9 mouse cellular contexts compared by ENCODE assay signal in the genomic region with DNA sequence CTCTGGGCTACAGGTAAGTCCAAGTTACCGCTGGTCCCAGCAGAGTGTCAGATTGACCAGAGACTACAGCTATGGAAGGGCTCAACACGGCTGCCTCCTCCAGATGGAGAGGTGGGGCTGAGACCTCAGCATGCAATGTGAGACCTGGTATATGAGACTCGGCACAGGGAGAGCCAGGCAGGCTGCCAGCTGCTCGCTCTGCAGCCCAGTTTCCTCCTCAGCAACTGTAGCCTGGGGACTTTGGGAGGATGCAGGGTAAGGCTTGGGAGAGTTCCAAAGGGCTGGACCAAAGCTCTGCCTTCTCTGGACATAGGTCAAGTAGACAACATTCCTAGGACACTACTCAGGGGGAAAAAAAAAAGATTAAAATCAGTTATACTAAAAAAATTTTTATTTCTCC. TPM values are rescaled to one million over a fixed set of nuclear protein-coding genes. Genes with fewer than 3 reads are reported as not detected.
A peak's percentile ranks its signal among the peaks of the same experiment; 100 is the strongest.
DNase-seq lines count a peak whose midpoint lies in the region; ATAC-seq and TF ChIP-seq lines count a peak whose summit lies in the region.
"Had no signal": no experiment of that assay in that cellular context is flagged by ENCODE, and none has a peak within 500 bp of the region (broad histone marks: within the 10 kb centered on the region; RNA-seq: fewer than 3 reads in every experiment).

No protein-coding gene starts in this region.

- H3K4me2 ChIP-seq in midbrain, embryonic 14.5 days (ENCODE audit: low read length), result no peak overlapping the region
- H3K4me2 ChIP-seq in kidney, postnatal 0 days (ENCODE audit: low read length), result no peak overlapping the region
- H3K4me2 ChIP-seq in stomach, embryonic 15.5 days, result no peak overlapping the region
- H3K4me2 ChIP-seq in liver, embryonic 11.5 days, result no peak overlapping the region
- H3K4me2 ChIP-seq in liver, postnatal 0 days (ENCODE audit: low read depth, low read length), result no peak overlapping the region

- H3K9me3 ChIP-seq in midbrain, embryonic 14.5 days (ENCODE audit: control insufficient read depth, low read length), result no peaks in the 10 kb centered on the region
- no peaks in the 10 kb centered on the region for H3K9me3 ChIP-seq in midbrain, embryonic 10.5 days (replicated peaks)
- no peaks in the 10 kb centered on the region for H3K9me3 ChIP-seq in kidney, postnatal 0 days (replicated peaks; ENCODE audit: low read length)
- H3K9me3 ChIP-seq in stomach, embryonic 15.5 days, result no peaks in the 10 kb centered on the region
- no peaks in the 10 kb centered on the region for H3K9me3 ChIP-seq in liver, embryonic 11.5 days (ENCODE audit: control insufficient read depth, low read length)
- no peaks in the 10 kb centered on the region for H3K9me3 ChIP-seq in liver, postnatal 0 days (ENCODE audit: low read length)

- peaks cover 10% of the 10 kb centered on the region for H3K36me3 ChIP-seq in midbrain, embryonic 14.5 days (ENCODE audit: control insufficient read depth, insufficient read depth, low read length)
- peaks cover 64% of the 10 kb centered on the region for H3K36me3 ChIP-seq in midbrain, embryonic 10.5 days
- H3K36me3 ChIP-seq in kidney, postnatal 0 days (ENCODE audit: insufficient read depth, low read length), result 0 out of 2 replicates have a peak, but pooled peaks cover 3% of the 10 kb centered on the region
- H3K36me3 ChIP-seq in stomach, embryonic 15.5 days, result 0 out of 2 replicates have a peak, but pooled peaks cover 11% of the 10 kb centered on the region
- H3K36me3 ChIP-seq in liver, embryonic 11.5 days (ENCODE audit: control insufficient read depth, insufficient read depth, low read length), result peaks cover 28% of the 10 kb centered on the region
- peaks cover 33% of the 10 kb centered on the region for H3K36me3 ChIP-seq in liver, postnatal 0 days (replicated peaks; ENCODE audit: insufficient read depth, low read length)

- no peaks in the 10 kb centered on the region for H3K27me3 ChIP-seq in midbrain, embryonic 14.5 days (ENCODE audit: control insufficient read depth, insufficient read depth, low read length)
- no peaks in the 10 kb centered on the region for H3K27me3 ChIP-seq in midbrain, embryonic 10.5 days (ENCODE audit: low read depth, poor library complexity, severe bottlenecking)
- no peaks in the 10 kb centered on the region for H3K27me3 ChIP-seq in kidney, postnatal 0 days (ENCODE audit: insufficient read depth, low read length)
- H3K27me3 ChIP-seq in stomach, embryonic 15.5 days (replicated peaks), result no peaks in the 10 kb centered on the region
- no peaks in the 10 kb centered on the region for H3K27me3 ChIP-seq in liver, embryonic 11.5 days (replicated peaks; ENCODE audit: control insufficient read depth, insufficient read depth, low read length)
- no peaks in the 10 kb centered on the region for H3K27me3 ChIP-seq in liver, postnatal 0 days (ENCODE audit: insufficient read depth, low read length)

- ATAC-seq in midbrain, embryonic 14.5 days (ENCODE audit: low FRiP score, low TSS enrichment), result no peak
- ATAC-seq in cerebellum, adult (ENCODE audit: insufficient number of reproducible peaks, low FRiP score, low TSS enrichment), result peak; percentile 92; the same call in 1 of the 2 replicates
- 0 out of 2 replicates have a peak, but pooled peaks have one; percentile 22 for ATAC-seq in kidney, postnatal 0 days (replicated peaks; ENCODE audit: low FRiP score, low read depth)
- ATAC-seq in stomach, embryonic 15.5 days (ENCODE audit: insufficient read depth, low FRiP score, low read depth), result peak; percentile 38; the same call in 1 of the 2 replicates
- no peak for ATAC-seq in liver, embryonic 11.5 days (replicated peaks; ENCODE audit: low FRiP score)
- no peak for ATAC-seq in liver, postnatal 0 days

- peaks cover 7% of the 10 kb centered on the region for H3K4me1 ChIP-seq in midbrain, embryonic 14.5 days (ENCODE audit: control insufficient read depth, insufficient read depth, low read length)
- H3K4me1 ChIP-seq in midbrain, embryonic 10.5 days, result peaks cover 27% of the 10 kb centered on the region
- H3K4me1 ChIP-seq in kidney, postnatal 0 days (replicated peaks; ENCODE audit: insufficient read depth, low read length), result peaks cover 40% of the 10 kb centered on the region
- peaks cover 45% of the 10 kb centered on the region for H3K4me1 ChIP-seq in stomach, embryonic 15.5 days
- H3K4me1 ChIP-seq in liver, embryonic 11.5 days (replicated peaks; ENCODE audit: control insufficient read depth, insufficient read depth, low read length), result peaks cover 23% of the 10 kb centered on the region
- H3K4me1 ChIP-seq in liver, postnatal 0 days (ENCODE audit: insufficient read depth), result peaks cover 27% of the 10 kb centered on the region

- intact Hi-C loops in gastrocnemius, postnatal 36 days (cut with DNase I), result no loop called here

- H3K27ac ChIP-seq in midbrain, embryonic 14.5 days (replicated peaks; ENCODE audit: low read depth, low read length), result no peak overlapping the region
- no peak overlapping the region for H3K27ac ChIP-seq in midbrain, embryonic 10.5 days (replicated peaks)
- peak overlapping the region; percentile 71; the same call in 1 of the 2 replicates for H3K27ac ChIP-seq in kidney, postnatal 0 days
- H3K27ac ChIP-seq in stomach, embryonic 15.5 days, result peak overlapping the region; percentile 75
- no peak overlapping the region for H3K27ac ChIP-seq in liver, embryonic 11.5 days (ENCODE audit: low read depth, low read length)
- no peak overlapping the region for H3K27ac ChIP-seq in liver, postnatal 0 days (ENCODE audit: low read depth)

- no peak for TF ChIP-seq EP300 in liver, postnatal 0 days (IDR thresholded peaks at IDR 0.05; ENCODE audit: low read depth)

- TF ChIP-seq CTCF in kidney, postnatal 0 days (IDR thresholded peaks at IDR 0.05; ENCODE audit: low read depth), result no peak
- TF ChIP-seq CTCF in liver, postnatal 0 days (IDR thresholded peaks at IDR 0.05; ENCODE audit: low read depth), result no peak

- H3K4me3 ChIP-seq in midbrain, embryonic 14.5 days (replicated peaks; ENCODE audit: low read depth, low read length), result no peak overlapping the region
- H3K4me3 ChIP-seq in midbrain, embryonic 10.5 days, result no peak overlapping the region
- H3K4me3 ChIP-seq in kidney, postnatal 0 days (replicated peaks; ENCODE audit: low read depth, low read length), result no peak overlapping the region
- H3K4me3 ChIP-seq in stomach, embryonic 15.5 days (replicated peaks), result no peak overlapping the region
- no peak overlapping the region for H3K4me3 ChIP-seq in liver, embryonic 11.5 days (ENCODE audit: low read depth, low read length)
- no peak overlapping the region for H3K4me3 ChIP-seq in liver, postnatal 0 days (ENCODE audit: low read depth, low read length)

- no peak overlapping the region for H3K9ac ChIP-seq in midbrain, embryonic 14.5 days (replicated peaks; ENCODE audit: low read length)
- H3K9ac ChIP-seq in kidney, postnatal 0 days (ENCODE audit: low read depth, low read length), result no peak overlapping the region
- H3K9ac ChIP-seq in stomach, embryonic 15.5 days, result no peak overlapping the region
- H3K9ac ChIP-seq in liver, embryonic 11.5 days (ENCODE audit: low read depth, low read length), result no peak overlapping the region
- no peak overlapping the region for H3K9ac ChIP-seq in liver, postnatal 0 days (replicated peaks)

- DNase-seq in midbrain, embryonic 14.5 days, result peak; percentile 38
- no peak for DNase-seq in midbrain, embryonic 10.5 days (ENCODE audit: low spot score)
- peak; percentile 86 to 88 for DNase-seq in gastrocnemius, postnatal 36 days
- DNase-seq in kidney, postnatal 0 days (ENCODE audit: low spot score), result peak; percentile 87
- no peak for DNase-seq in liver, embryonic 11.5 days (ENCODE audit: low spot score)
- DNase-seq in liver, postnatal 0 days, result no peak

- whole genome bisulfite sequencing in midbrain, embryonic 14.5 days, result 82% methylated on average over 4 of the region's 4 CpGs
- 85% methylated on average over 4 of the region's 4 CpGs for WGBS in midbrain, embryonic 10.5 days
- WGBS in kidney, postnatal 0 days, result 21% methylated on average over 4 of the region's 4 CpGs
- WGBS in stomach, embryonic 15.5 days, result 52% methylated on average over 4 of the region's 4 CpGs
- 86% methylated on average over 4 of the region's 4 CpGs for WGBS in liver, embryonic 11.5 days
- 66% methylated on average over 4 of the region's 4 CpGs for WGBS in liver, postnatal 0 days (ENCODE audit: insufficient replicate concordance)

RNA-seq across cellular contexts. Expression of a gene that starts 15.6 kb away (rescaled TPM):
- 12.3 and 16.2 TPM in 2 replicates for polyA plus RNA-seq in midbrain, embryonic 14.5 days (2014; fragmentation: Nextera tagmentation; extraction: Ambion mirVana)
- 1.8 and 2.2 TPM in 2 replicates for polyA plus RNA-seq in midbrain, embryonic 10.5 days (2016; fragmentation: Nextera tagmentation; extraction: Ambion mirVana)
- 10 to 100 TPM; 10.1 to 12.4 TPM for total RNA-seq in gastrocnemius, postnatal 36 days (2021)
- 13.2 and 14.2 TPM in 2 replicates for polyA plus RNA-seq in kidney, postnatal 0 days (2015; fragmentation: Nextera tagmentation; extraction: Ambion mirVana)
- polyA plus RNA-seq in stomach, embryonic 15.5 days (2015; fragmentation: Nextera tagmentation; extraction: Ambion mirVana), result 9.6 and 11.0 TPM in 2 replicates
- 5.1 TPM in 2 replicates for polyA plus RNA-seq in liver, embryonic 11.5 days (2014; fragmentation: Nextera tagmentation; extraction: Ambion mirVana)
- 3.0 TPM in 2 replicates for polyA plus RNA-seq in liver, postnatal 0 days (2015; fragmentation: Nextera tagmentation; extraction: Ambion mirVana)

RNA-seq across cellular contexts. Expression of a gene that starts 23.8 kb away (rescaled TPM):
- 17.6 and 23.4 TPM in 2 replicates for polyA plus RNA-seq in midbrain, embryonic 14.5 days (2014; fragmentation: Nextera tagmentation; extraction: Ambion mirVana)
- 97.3 and 110 TPM in 2 replicates for polyA plus RNA-seq in midbrain, embryonic 10.5 days (2016; fragmentation: Nextera tagmentation; extraction: Ambion mirVana)
- 10 to 100 TPM in 1 of 2 experiments, 1 to 10 TPM in 1; 8.6 to 11.6 TPM for total RNA-seq in gastrocnemius, postnatal 36 days (2021)
- polyA plus RNA-seq in kidney, postnatal 0 days (2015; fragmentation: Nextera tagmentation; extraction: Ambion mirVana), result 39.8 and 40.6 TPM in 2 replicates
- polyA plus RNA-seq in stomach, embryonic 15.5 days (2015; fragmentation: Nextera tagmentation; extraction: Ambion mirVana), result 60.9 and 64.2 TPM in 2 replicates
- polyA plus RNA-seq in liver, embryonic 11.5 days (2014; fragmentation: Nextera tagmentation; extraction: Ambion mirVana), result 129 and 131 TPM in 2 replicates
- 19.2 and 21.5 TPM in 2 replicates for polyA plus RNA-seq in liver, postnatal 0 days (2015; fragmentation: Nextera tagmentation; extraction: Ambion mirVana)

RNA-seq across cellular contexts. Expression of a gene that starts 27.4 kb away (rescaled TPM):
- polyA plus RNA-seq in midbrain, embryonic 14.5 days (2014; fragmentation: Nextera tagmentation; extraction: Ambion mirVana), result 96.6 and 108 TPM in 2 replicates
- 242 and 245 TPM in 2 replicates for polyA plus RNA-seq in midbrain, embryonic 10.5 days (2016; fragmentation: Nextera tagmentation; extraction: Ambion mirVana)
- 10 to 100 TPM; 75.1 to 81.4 TPM for total RNA-seq in gastrocnemius, postnatal 36 days (2021)
- 108 and 109 TPM in 2 replicates for polyA plus RNA-seq in kidney, postnatal 0 days (2015; fragmentation: Nextera tagmentation; extraction: Ambion mirVana)
- 98.7 and 118 TPM in 2 replicates for polyA plus RNA-seq in stomach, embryonic 15.5 days (2015; fragmentation: Nextera tagmentation; extraction: Ambion mirVana)
- polyA plus RNA-seq in liver, embryonic 11.5 days (2014; fragmentation: Nextera tagmentation; extraction: Ambion mirVana), result 119 and 127 TPM in 2 replicates
- polyA plus RNA-seq in liver, postnatal 0 days (2015; fragmentation: Nextera tagmentation; extraction: Ambion mirVana), result 28.1 and 32.6 TPM in 2 replicates

RNA-seq across cellular contexts. Expression of a gene that starts 45.8 kb away (rescaled TPM):
- not detected in 2 replicates for polyA plus RNA-seq in midbrain, embryonic 14.5 days (2014; fragmentation: Nextera tagmentation; extraction: Ambion mirVana)
- polyA plus RNA-seq in midbrain, embryonic 10.5 days (2016; fragmentation: Nextera tagmentation; extraction: Ambion mirVana), result not detected in 2 replicates
- total RNA-seq in gastrocnemius, postnatal 36 days (2021), result not detected
- polyA plus RNA-seq in kidney, postnatal 0 days (2015; fragmentation: Nextera tagmentation; extraction: Ambion mirVana), result not detected in 2 replicates
- polyA plus RNA-seq in stomach, embryonic 15.5 days (2015; fragmentation: Nextera tagmentation; extraction: Ambion mirVana), result not detected in 2 replicates
- polyA plus RNA-seq in liver, embryonic 11.5 days (2014; fragmentation: Nextera tagmentation; extraction: Ambion mirVana), result not detected in 2 replicates
- polyA plus RNA-seq in liver, postnatal 0 days (2015; fragmentation: Nextera tagmentation; extraction: Ambion mirVana), result 0.09 TPM in 1 of 2 replicates, not detected in the other
- total RNA-seq: layer of hippocampus, postnatal 25 days had no signal

RNA-seq across cellular contexts. Expression of a gene that starts 46.2 kb away (rescaled TPM):
- polyA plus RNA-seq in midbrain, embryonic 14.5 days (2014; fragmentation: Nextera tagmentation; extraction: Ambion mirVana), result 9.9 and 10.8 TPM in 2 replicates
- 9.5 and 10.8 TPM in 2 replicates for polyA plus RNA-seq in midbrain, embryonic 10.5 days (2016; fragmentation: Nextera tagmentation; extraction: Ambion mirVana)
- total RNA-seq in gastrocnemius, postnatal 36 days (2021), result under 1 TPM in 1 of 2 experiments, not detected in 1; 0.20 TPM
- polyA plus RNA-seq in kidney, postnatal 0 days (2015; fragmentation: Nextera tagmentation; extraction: Ambion mirVana), result 2.9 and 3.6 TPM in 2 replicates
- 2.3 and 2.4 TPM in 2 replicates for polyA plus RNA-seq in stomach, embryonic 15.5 days (2015; fragmentation: Nextera tagmentation; extraction: Ambion mirVana)
- 3.9 and 4.2 TPM in 2 replicates for polyA plus RNA-seq in liver, embryonic 11.5 days (2014; fragmentation: Nextera tagmentation; extraction: Ambion mirVana)
- polyA plus RNA-seq in liver, postnatal 0 days (2015; fragmentation: Nextera tagmentation; extraction: Ambion mirVana), result 1.5 and 1.7 TPM in 2 replicates

Comparison
In these comparisons a context has a peak if more than half of its experiments do, and no peak if none do; other contexts are left out.
1. DNase-seq: peak in midbrain, embryonic 14.5 days (single experiment), gastrocnemius, postnatal 36 days (2 of 2) and kidney, postnatal 0 days (single experiment); none in midbrain, embryonic 10.5 days (single experiment), liver, embryonic 11.5 days (single experiment) and liver, postnatal 0 days (single experiment).
2. ATAC-seq: peak in cerebellum, adult (single experiment), kidney, postnatal 0 days (single experiment) and stomach, embryonic 15.5 days (single experiment); none in midbrain, embryonic 14.5 days (single experiment), liver, embryonic 11.5 days (single experiment) and liver, postnatal 0 days (single experiment).
3. H3K27ac ChIP-seq: peak in kidney, postnatal 0 days (single experiment) and stomach, embryonic 15.5 days (single experiment); none in midbrain, embryonic 14.5 days (single experiment), midbrain, embryonic 10.5 days (single experiment), liver, embryonic 11.5 days (single experiment) and liver, postnatal 0 days (single experiment).